Mouse (Mus musculus): ENCODE data around the gene Znrd1as. TPM values are rescaled to one million over a fixed set of nuclear protein-coding genes. Genes with fewer than 3 reads are reported as not detected.

The Znrd1as gene
- polyA plus RNA-seq, 1 experiment from 2014 or later: 7.9 TPM

GRCm38 (mm10) chr17:36943691-36944090, 14.7 kb upstream of the Znrd1as start:
- no peak overlapping the region for H3K27ac ChIP-seq (ENCODE audit: low read depth, low read length)
- 16% methylated on average over 5 of the region's 5 CpGs for WGBS (ENCODE audit: insufficient replicate concordance)
- no peaks in the 10 kb centered on the region for H3K9me3 ChIP-seq (replicated peaks; ENCODE audit: control insufficient read depth, low read length)
- no peaks in the 10 kb centered on the region; the same call in 1 of the 2 replicates for H3K36me3 ChIP-seq (ENCODE audit: control insufficient read depth, insufficient read depth, low read length)
- no peak overlapping the region for H3K4me2 ChIP-seq
- ATAC-seq (replicated peaks; ENCODE audit: insufficient number of reproducible peaks, low FRiP score, low TSS enrichment): no peak
- peaks cover 70% of the 10 kb centered on the region for H3K27me3 ChIP-seq (ENCODE audit: control insufficient read depth, insufficient read depth, low read length)
- H3K9ac ChIP-seq (ENCODE audit: low read depth, low read length): no peak overlapping the region
- H3K4me1 ChIP-seq (ENCODE audit: control insufficient read depth, insufficient read depth, low read length): peaks cover 14% of the 10 kb centered on the region; the same call in 1 of the 2 replicates
- peak overlapping the region; percentile 42 for H3K4me3 ChIP-seq (ENCODE audit: low read depth, low read length)

GRCm38 (mm10) chr17:36944121-36944775, 14.1 kb upstream of the Znrd1as start:
- 26% methylated on average over 9 of the region's 9 CpGs for WGBS (ENCODE audit: insufficient replicate concordance)
- no peaks in the 10 kb centered on the region for H3K9me3 ChIP-seq (replicated peaks; ENCODE audit: control insufficient read depth, low read length)
- peaks cover 70% of the 10 kb centered on the region for H3K27me3 ChIP-seq (ENCODE audit: control insufficient read depth, insufficient read depth, low read length)
- peaks cover 14% of the 10 kb centered on the region; the same call in 1 of the 2 replicates for H3K4me1 ChIP-seq (ENCODE audit: control insufficient read depth, insufficient read depth, low read length)
- H3K36me3 ChIP-seq (ENCODE audit: control insufficient read depth, insufficient read depth, low read length): peaks cover 5% of the 10 kb centered on the region
- no peak for ATAC-seq (replicated peaks; ENCODE audit: insufficient number of reproducible peaks, low FRiP score, low TSS enrichment)
- no peak overlapping the region for H3K4me2 ChIP-seq
- H3K4me3 ChIP-seq (ENCODE audit: low read depth, low read length): no peak overlapping the region
- H3K27ac ChIP-seq (ENCODE audit: low read depth, low read length): no peak overlapping the region
- no peak overlapping the region for H3K9ac ChIP-seq (ENCODE audit: low read depth, low read length)

GRCm38 (mm10) chr17:36947051-36947819, 11.2 kb upstream of the Znrd1as start:
- H3K4me1 ChIP-seq (ENCODE audit: control insufficient read depth, insufficient read depth, low read length): peaks cover 22% of the 10 kb centered on the region; the same call in 1 of the 2 replicates
- 1% methylated on average over 62 of the region's 62 CpGs for WGBS (ENCODE audit: insufficient replicate concordance)

GRCm38 (mm10) chr17:36948286-36948685, 10.1 kb upstream of the Znrd1as start:
- Histone ChIP-seq H3K27me3 (ENCODE audit: control insufficient read depth, insufficient read depth, low read length) (peaks cover 37% of the 10 kb centered on the region), H3K9me3 (replicated peaks; ENCODE audit: control insufficient read depth, low read length) (no peaks in the 10 kb centered on the region)
- WGBS (ENCODE audit: insufficient replicate concordance): 59% methylated on average over 1 of the region's 1 CpGs

More at GRCm38 (mm10) chr17:36947051-36947819, 11.2 kb upstream of the Znrd1as start:
- Histone ChIP-seq H3K4me3 (ENCODE audit: low read depth, low read length) (peak overlapping the region; percentile 50), H3K9me3 (replicated peaks; ENCODE audit: control insufficient read depth, low read length) (no peaks in the 10 kb centered on the region), H3K4me2 (peak overlapping the region; percentile 76), H3K27me3 (ENCODE audit: control insufficient read depth, insufficient read depth, low read length) (peaks cover 48% of the 10 kb centered on the region), H3K9ac (ENCODE audit: low read depth, low read length) (peak overlapping the region; percentile 65; the same call in 1 of the 2 replicates), H3K36me3 (ENCODE audit: control insufficient read depth, insufficient read depth, low read length) (peaks cover 6% of the 10 kb centered on the region), H3K27ac (ENCODE audit: low read depth, low read length) (no peak overlapping the region)
- 0 out of 2 replicates have a peak, but pooled peaks have one; percentile 33 for ATAC-seq (replicated peaks; ENCODE audit: insufficient number of reproducible peaks, low FRiP score, low TSS enrichment)

GRCm38 (mm10) chr17:36949265-36949664, 9.1 kb upstream of the Znrd1as start:
- Histone ChIP-seq H3K4me3 (ENCODE audit: low read depth, low read length) (no peak overlapping the region), H3K4me2 (no peak overlapping the region), H3K27ac (ENCODE audit: low read depth, low read length) (no peak overlapping the region), H3K9me3 (replicated peaks; ENCODE audit: control insufficient read depth, low read length) (no peaks in the 10 kb centered on the region), H3K9ac (ENCODE audit: low read depth, low read length) (no peak overlapping the region), H3K27me3 (ENCODE audit: control insufficient read depth, insufficient read depth, low read length) (peaks cover 27% of the 10 kb centered on the region), H3K4me1 (ENCODE audit: control insufficient read depth, insufficient read depth, low read length) (peaks cover 13% of the 10 kb centered on the region; the same call in 1 of the 2 replicates), H3K36me3 (ENCODE audit: control insufficient read depth, insufficient read depth, low read length) (peaks cover 6% of the 10 kb centered on the region)
- WGBS (ENCODE audit: insufficient replicate concordance): 92% methylated on average over 8 of the region's 8 CpGs
- ATAC-seq (replicated peaks; ENCODE audit: insufficient number of reproducible peaks, low FRiP score, low TSS enrichment): no peak

More at GRCm38 (mm10) chr17:36948286-36948685, 10.1 kb upstream of the Znrd1as start:
- Histone ChIP-seq H3K4me1 (ENCODE audit: control insufficient read depth, insufficient read depth, low read length) (peaks cover 13% of the 10 kb centered on the region; the same call in 1 of the 2 replicates), H3K4me2 (no peak overlapping the region), H3K9ac (ENCODE audit: low read depth, low read length) (no peak overlapping the region), H3K36me3 (ENCODE audit: control insufficient read depth, insufficient read depth, low read length) (peaks cover 6% of the 10 kb centered on the region), H3K27ac (ENCODE audit: low read depth, low read length) (no peak overlapping the region), H3K4me3 (ENCODE audit: low read depth, low read length) (no peak overlapping the region)
- no peak for ATAC-seq (replicated peaks; ENCODE audit: insufficient number of reproducible peaks, low FRiP score, low TSS enrichment)

- Histone ChIP-seq H3K4me3 (ENCODE audit: low read depth, low read length) (peak within 1 kb of the TSS; percentile 61), H3K9me3 (replicated peaks; ENCODE audit: control insufficient read depth, low read length) (no peaks in the 10 kb centered on the region), H3K9ac (ENCODE audit: low read depth, low read length) (peak within 1 kb of the TSS; percentile 66), H3K27ac (ENCODE audit: low read depth, low read length) (0 out of 2 replicates have a peak within 1 kb of the TSS, but pooled peaks have one; percentile 11), H3K4me2 (peak within 1 kb of the TSS; percentile 76), H3K4me1 (ENCODE audit: control insufficient read depth, insufficient read depth, low read length) (peaks cover 13% of the 10 kb centered on the region; the same call in 1 of the 2 replicates), H3K27me3 (ENCODE audit: control insufficient read depth, insufficient read depth, low read length) (peaks cover 8% of the 10 kb centered on the region), H3K36me3 (ENCODE audit: control insufficient read depth, insufficient read depth, low read length) (peaks cover 8% of the 10 kb centered on the region)
- WGBS (ENCODE audit: insufficient replicate concordance): 3% methylated on average over 36 of the region's 36 CpGs
- ATAC-seq (replicated peaks; ENCODE audit: insufficient number of reproducible peaks, low FRiP score, low TSS enrichment): peak; percentile 97
Observed at GRCm38 (mm10) chr17:36950981-36951947, 7.1 kb upstream of the Znrd1as start, which contains the start of gene Ppp1r11. Gene Ppp1r11, minus strand, starts transcription at chr17:36951741.

- H3K4me3 ChIP-seq (ENCODE audit: low read depth, low read length): no peak overlapping the region
- no peak for ATAC-seq (replicated peaks; ENCODE audit: insufficient number of reproducible peaks, low FRiP score, low TSS enrichment)
- 84% methylated on average over 2 of the region's 2 CpGs for WGBS (ENCODE audit: insufficient replicate concordance)
- 0 out of 2 replicates have a peak, but pooled peaks cover 3% of the 10 kb centered on the region for H3K27me3 ChIP-seq (ENCODE audit: control insufficient read depth, insufficient read depth, low read length)
- no peak overlapping the region for H3K9ac ChIP-seq (ENCODE audit: low read depth, low read length)
- H3K27ac ChIP-seq (ENCODE audit: low read depth, low read length): no peak overlapping the region
- H3K9me3 ChIP-seq (replicated peaks; ENCODE audit: control insufficient read depth, low read length): no peaks in the 10 kb centered on the region
- peaks cover 13% of the 10 kb centered on the region for H3K4me1 ChIP-seq (ENCODE audit: control insufficient read depth, insufficient read depth, low read length)
- no peak overlapping the region for H3K4me2 ChIP-seq
- peaks cover 10% of the 10 kb centered on the region for H3K36me3 ChIP-seq (ENCODE audit: control insufficient read depth, insufficient read depth, low read length)
Observed at GRCm38 (mm10) chr17:36952631-36953030, 5.8 kb upstream of the Znrd1as start.

GRCm38 (mm10) chr17:36953062-36953461, 5.3 kb upstream of the Znrd1as start:
- H3K9ac ChIP-seq (ENCODE audit: low read depth, low read length): no peak overlapping the region
- peaks cover 12% of the 10 kb centered on the region for H3K4me1 ChIP-seq (ENCODE audit: control insufficient read depth, insufficient read depth, low read length)
- H3K27ac ChIP-seq (ENCODE audit: low read depth, low read length): no peak overlapping the region
- H3K9me3 ChIP-seq (replicated peaks; ENCODE audit: control insufficient read depth, low read length): no peaks in the 10 kb centered on the region
- H3K4me2 ChIP-seq: no peak overlapping the region
- peaks cover 10% of the 10 kb centered on the region for H3K36me3 ChIP-seq (ENCODE audit: control insufficient read depth, insufficient read depth, low read length)
- ATAC-seq (replicated peaks; ENCODE audit: insufficient number of reproducible peaks, low FRiP score, low TSS enrichment): no peak
- 79% methylated on average over 1 of the region's 1 CpGs for WGBS (ENCODE audit: insufficient replicate concordance)
- no peak overlapping the region for H3K4me3 ChIP-seq (ENCODE audit: low read depth, low read length)
- 0 out of 2 replicates have a peak, but pooled peaks cover under 1% of the 10 kb centered on the region for H3K27me3 ChIP-seq (ENCODE audit: control insufficient read depth, insufficient read depth, low read length)

Data from heart, embryonic 11.5 days (tissue).